Mouse (Mus musculus) gastrocnemius, adult 18-20 months (tissue): ENCODE data around the gene Nagk. TPM values are rescaled to one million over a fixed set of nuclear protein-coding genes. Genes with fewer than 3 reads are reported as not detected.
"Not testable (repeated sequence)": the region's sequence is repeated elsewhere in the genome, so short reads cannot be mapped to it uniquely, and the experiment has no call there.

Source experiments
- DNase-seq: peaks from one replicate; pipeline ENCODE4 v3.0.0; 2021; ENCODE audit warnings: low spot score
- long read RNA-seq, 2 experiments: library from polyadenylated mRNA; stranded (forward); transcript quantifications; one replicate each; pipeline ENCODE4 v2.0.0; 2021
- total RNA-seq, 2 experiments: library from RNA; stranded (reverse); gene quantifications; 2 replicates each; pipeline ENCODE4 v1.2.3; 2021

Gene Nagk
- total RNA-seq = 1 to 10 TPM; 4.5 to 8.6 TPM
- long read RNA-seq, experiment 1, transcript Nagk-201 (10 exons, 1,405 nt) = major isoform, 7 of 17 reads
- long read RNA-seq, experiment 1, partial matches to known transcripts = 1 of 17 reads
- long read RNA-seq, experiment 1, other reads (novel, unspliced or antisense) = 5 of 17 reads
- long read RNA-seq, experiment 2, transcript Nagk-201 (10 exons, 1,405 nt) = major isoform, 9 of 17 reads
- long read RNA-seq, experiment 2, partial matches to known transcripts = 3 of 17 reads
- long read RNA-seq, experiment 2, other reads (novel, unspliced or antisense) = 2 of 17 reads

DNA sequence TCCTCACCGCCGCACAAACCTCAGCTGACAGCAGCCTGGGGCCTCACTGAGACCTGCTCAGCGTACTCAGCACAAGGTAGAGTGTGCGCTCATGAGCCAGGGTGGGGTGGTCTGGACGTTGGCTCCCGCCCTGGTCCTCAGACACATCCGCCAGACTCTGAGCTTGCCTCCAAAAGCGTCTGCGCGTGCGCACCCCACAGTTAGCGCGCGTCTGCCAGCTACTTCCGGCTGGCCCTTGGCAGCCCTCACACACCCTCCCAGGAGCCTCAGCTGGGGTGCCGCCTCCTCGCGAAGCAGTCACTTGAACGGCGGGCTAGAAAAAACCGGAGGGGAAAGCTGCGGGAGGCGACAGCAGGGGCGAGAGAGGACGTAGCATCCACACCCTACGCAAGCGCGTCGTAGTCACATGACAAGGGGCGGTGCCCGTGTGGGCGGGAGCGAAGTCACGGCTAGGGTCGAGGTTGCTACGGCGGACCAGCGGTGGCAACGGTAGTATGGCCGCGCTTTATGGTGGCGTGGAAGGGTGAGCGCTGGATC is at the start of gene Nagk:
Nagk (plus strand) TSS at position 223 of the 537 bp plus-strand sequence.
- peak; percentile 91 for DNase-seq

DNA sequence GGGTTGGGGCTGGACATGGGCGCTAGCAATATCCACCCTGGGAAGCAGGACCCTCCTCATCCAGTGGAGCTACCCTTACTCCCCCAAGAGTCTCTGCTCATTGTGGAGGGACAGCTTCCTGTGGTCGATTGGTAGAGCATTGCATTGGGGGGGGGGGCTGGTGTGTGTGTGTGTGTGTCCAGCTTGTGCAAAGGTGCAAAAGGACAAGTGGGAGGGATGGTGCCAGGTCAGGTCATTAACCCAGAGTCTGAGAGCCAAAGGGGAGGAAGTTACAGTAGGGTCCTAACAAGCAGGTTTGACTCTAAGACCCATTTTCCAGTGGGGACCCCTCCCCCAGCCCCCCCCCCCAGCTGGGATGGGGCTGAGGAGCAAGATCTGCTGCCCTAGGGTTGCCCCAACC is 49.3 kb upstream of the Nagk start:
- DNase-seq = no peak

DNA sequence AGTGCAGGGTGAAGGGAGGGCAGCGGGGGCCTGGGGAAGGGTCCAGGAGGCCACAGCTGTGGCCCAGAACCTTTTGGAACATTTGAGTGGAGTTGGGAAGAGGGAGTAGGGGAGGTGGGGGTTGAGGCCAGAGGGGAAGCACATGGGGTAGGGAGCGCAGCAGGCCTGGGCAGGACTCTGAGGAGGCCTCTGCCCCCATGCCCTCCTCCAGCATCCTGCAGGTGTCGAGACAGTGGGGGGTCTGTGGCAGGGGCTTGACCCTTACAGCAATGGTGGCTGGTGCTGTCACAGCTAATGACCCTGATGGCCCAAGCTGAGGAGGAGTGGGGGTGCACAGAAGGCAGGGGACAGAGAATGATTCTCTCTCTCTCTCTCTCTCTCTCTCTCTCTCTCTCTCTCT is 45.5 kb upstream of the Nagk start:
- no peak for DNase-seq

- DNase-seq = peak; percentile 58
Measured at GRCm38 (mm10) chr6:83750171-83750684, 44.6 kb upstream of the Nagk start.

DNA sequence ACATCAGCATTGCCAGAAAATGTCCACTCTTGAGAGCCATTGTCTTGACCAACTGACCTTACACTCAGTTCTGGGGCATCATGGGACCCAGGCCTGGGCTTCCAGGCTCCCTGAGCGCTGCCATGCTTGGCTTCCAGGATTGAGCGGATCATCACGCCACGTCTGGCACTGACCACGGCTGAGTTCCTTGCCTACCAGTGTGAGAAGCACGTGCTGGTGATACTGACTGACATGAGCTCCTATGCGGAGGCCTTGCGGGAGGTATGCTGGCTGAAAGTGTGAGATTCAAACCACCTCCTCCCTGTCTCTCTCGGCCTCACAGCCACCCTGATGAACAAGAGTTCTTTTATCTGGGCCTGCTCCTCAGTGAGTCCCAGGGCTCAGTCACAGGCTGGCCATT is 38.7 kb upstream of the Nagk start:
- no peak for DNase-seq

GRCm38 (mm10) chr6:83762344-83762743 is 32.4 kb upstream of the Nagk start, which contains the start of gene Ankrd53:
Gene Ankrd53, plus strand, starts transcription at chr6:83762644.
- no peak for DNase-seq

DNA sequence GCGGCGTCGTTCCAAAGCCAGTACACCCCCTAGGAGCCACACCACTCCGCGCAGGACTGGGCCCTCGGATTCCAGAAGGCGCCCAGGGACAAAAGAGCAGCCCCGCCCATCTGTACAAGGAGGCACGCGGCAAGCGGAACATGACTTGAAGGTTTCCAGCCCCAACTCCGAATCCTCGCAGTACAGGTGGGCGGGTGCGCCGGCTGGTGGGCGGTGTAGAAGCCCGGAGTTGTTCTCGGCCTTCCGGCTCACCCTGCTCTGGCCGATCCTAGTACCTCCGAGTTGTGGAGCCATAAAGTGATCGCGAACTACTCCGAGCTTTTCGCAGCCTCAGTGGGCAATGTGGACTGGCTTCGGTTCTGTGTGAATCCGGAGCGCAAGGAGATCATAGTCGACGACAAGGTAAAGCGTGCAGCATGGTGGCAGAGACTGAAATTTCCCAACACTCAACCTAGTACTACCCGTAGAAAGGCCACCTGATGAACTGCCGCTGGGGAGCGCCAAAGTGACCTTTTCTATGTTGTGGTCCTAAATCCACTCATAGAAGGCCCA is 31.8 kb upstream of the Nagk start:
- no peak for DNase-seq

GRCm38 (mm10) chr6:83766982-83767381 is 27.8 kb upstream of the Nagk start:
- DNase-seq = no peak

- DNase-seq = peak; percentile 14
Measured at GRCm38 (mm10) chr6:83768485-83768884, 26.3 kb upstream of the Nagk start.

DNA sequence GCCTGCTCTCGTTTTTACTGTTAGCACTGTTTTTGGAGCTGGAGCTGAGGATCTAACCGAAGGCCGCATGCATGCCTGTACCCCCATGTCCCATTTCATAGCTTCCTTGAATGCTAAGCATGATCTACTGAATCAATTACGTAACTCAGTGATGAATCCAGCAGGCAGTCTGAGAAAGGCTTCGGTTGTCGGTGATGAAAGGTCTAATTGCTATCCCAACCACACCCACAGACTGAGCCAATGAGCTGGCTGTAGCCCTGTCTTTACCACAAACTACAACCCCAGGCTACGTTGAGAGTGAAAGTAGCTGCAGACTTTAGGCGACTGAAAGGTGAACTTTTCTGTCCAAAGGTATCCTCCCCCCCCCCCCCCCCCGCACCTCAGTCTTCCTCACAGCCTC is 20.7 kb upstream of the Nagk start:
- no peak for DNase-seq

DNA sequence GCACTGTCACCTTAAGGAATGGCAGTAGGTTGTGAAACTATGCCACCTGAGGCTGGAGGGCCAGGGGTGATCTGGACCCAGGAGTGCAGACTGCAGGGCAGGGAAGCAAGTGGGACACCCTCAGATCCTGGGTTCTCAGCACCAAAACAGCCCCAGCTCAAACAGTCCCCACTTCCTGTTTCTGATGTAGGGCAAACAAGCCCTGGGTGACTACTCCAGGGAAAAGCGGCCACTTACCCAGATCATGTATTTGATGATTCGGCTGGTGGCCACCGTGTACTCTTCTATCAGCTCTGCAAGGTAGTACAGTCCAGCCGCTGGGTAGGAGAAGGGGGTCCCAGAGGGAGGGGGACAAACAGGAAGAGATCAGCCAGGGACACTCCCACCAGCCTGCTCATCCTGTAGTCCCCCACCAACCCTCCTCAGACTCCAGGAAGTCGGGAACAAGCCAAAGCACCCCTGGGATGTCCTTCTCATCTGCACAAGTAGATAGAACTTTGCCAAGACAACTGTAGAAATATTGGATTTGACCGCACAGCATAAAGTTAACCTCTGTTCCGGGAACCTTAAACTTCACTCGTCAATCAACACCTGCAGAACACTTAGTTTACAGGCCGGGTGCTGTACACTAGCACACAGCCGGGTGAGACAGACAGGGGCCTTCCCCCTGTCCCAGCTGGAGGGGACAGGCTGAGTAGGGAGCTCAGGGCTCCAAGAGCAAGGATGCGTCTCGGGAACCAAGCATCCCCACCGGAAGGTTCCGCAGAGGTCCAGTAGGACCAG is 19.8 kb upstream of the Nagk start:
- DNase-seq = peak; percentile 19

DNA sequence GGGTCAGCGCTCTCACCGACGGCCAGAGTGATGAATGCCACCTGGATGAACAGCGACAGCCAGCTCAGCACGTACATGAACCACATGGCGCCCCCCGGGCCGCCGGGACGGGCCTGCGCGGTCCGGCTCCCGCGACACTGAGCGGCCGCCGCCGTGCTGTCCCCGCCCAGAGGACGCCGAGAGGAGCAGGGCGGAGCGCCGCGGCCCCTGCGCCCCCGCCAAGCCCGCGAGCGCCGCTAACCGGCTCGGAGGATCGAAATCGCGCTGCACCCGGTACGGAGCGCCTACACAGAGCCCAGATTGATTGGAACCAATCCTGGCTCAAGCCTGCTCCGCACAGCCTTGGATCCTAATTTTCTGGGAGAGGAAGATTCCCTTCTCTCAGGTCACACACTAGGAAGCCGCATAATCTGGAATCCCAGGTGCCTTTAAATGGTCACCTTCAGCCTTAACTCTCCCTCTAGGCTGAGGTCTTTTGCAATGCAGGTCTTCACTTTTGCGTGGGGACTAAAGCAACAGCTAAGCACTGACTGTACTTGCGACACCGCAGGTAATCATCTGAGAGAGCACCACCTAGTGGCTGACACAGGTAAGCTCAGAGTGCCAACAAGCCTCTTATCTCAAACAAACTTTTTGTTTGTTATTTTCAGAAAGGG is 19.0 kb upstream of the Nagk start, which contains the start of gene Tex261:
Tex261 (minus strand) TSS at position 176 of the 656 bp plus-strand sequence.
- peak; percentile 91 for DNase-seq

DNA sequence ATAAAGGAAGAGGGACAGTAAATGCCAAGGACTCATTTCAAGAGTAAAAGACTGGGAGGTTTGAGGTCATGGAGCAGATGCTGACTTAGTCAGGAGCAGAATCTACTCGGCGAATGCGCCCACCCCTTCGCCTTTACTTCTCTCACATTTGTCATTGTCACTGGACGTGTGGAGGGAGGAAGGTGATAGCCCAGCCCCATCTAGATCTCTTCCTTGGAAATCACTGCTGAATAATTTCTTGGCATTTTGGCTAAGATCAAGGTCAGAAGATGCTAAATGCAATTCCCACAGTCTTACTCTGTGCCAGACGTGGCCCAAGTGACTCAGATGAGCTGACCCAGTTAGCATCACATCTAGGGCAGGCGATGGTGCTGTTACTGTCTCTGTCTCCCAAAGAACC is 16.5 kb upstream of the Nagk start:
- DNase-seq = no peak

DNA sequence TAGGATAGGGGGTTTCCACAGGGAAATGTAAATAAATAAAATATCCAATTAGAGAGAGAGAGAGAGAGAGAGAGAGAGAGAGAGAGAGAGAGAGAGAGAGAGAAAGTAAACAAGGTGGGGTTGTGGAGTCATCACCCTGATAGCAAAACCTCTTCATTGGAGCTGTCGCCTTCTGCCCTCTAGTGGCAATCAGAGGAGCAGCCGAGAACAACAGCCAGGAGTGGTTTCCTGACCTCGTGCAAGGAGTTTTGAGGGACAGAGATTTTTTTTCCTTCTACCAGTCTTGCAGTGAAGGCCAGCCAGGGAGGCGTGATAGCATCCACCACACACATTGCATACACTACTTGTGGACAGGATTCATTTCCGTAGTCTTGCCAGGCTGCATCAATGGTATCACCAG is 15.8 kb upstream of the Nagk start:
- DNase-seq = peak; percentile 67

DNA sequence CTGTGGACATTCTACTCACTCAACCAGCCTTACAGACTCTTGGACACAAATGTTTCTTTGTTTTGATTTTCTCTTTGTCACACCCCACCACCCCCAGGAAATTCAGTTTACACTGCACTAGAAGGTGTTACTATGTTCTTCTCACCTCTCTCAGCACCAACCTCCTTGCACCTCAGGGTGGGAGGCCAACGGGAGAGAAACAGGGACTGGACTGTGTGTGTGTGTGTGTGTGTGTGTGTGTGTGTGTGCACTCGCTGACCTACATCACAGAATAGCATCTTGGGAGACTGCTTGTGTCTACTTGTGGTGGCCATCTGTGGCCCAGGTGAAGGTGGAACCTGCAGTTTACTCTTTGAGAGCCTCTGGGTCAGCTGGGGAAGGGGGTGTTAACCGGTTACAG is 8.4 kb upstream of the Nagk start:
- no peak for DNase-seq

- no peak for DNase-seq
Measured at GRCm38 (mm10) chr6:83788554-83788953, 6.2 kb upstream of the Nagk start.

- DNase-seq = not testable (repeated sequence)
Measured at GRCm38 (mm10) chr6:83790533-83790932, 4.2 kb upstream of the Nagk start.

DNA sequence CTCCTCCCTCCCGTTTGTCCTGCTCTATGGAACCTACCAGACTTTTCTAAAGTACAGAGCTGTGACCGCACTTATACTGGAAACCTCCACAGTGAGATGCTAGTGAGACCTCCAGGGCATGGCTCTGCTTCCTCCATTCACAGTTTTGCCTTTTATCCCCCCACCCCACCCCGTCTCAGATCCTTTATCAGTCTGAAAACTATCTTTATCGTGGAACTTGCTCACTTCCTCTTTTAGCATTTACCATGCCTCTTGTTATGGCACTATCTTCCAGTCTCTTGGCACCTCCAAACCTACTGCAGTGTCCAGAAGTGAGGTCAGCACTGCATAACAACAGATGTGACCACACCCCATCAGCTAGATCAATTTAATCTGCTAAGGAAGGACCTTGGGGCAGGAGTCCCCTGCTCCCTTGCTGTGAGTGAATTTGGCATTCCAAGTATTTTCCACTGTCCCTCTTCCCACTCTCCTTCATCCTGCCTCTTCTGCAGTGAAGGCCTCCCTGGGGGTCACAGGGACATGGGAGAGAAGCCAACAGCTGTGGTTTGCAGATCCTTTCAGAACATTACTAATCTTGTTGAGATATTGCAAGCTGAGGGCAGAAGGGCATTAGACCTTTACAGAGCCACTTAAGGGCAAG is 3.4 kb upstream of the Nagk start:
- no peak for DNase-seq

DNA sequence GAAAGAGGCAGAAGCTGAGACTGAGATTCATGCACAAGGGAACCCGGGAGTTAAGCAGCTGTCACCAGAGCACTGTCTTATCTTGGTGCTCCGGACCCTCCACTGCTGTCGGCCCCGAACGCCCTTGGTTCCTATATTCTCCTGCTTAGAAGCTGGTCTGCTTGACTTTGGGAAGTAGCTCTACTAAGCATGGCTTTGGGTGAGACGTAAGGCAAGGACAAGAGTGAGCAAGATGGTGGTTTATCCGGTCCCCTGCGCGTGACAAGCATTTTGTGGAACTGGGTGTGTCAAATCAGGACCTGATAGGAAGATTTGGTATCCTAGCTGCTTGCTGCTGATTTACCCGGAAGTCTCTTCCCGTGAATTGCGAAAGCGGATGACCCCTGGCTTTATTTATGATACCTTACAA is 714 bp downstream of the Nagk start:
- DNase-seq = peak; percentile 15

DNA sequence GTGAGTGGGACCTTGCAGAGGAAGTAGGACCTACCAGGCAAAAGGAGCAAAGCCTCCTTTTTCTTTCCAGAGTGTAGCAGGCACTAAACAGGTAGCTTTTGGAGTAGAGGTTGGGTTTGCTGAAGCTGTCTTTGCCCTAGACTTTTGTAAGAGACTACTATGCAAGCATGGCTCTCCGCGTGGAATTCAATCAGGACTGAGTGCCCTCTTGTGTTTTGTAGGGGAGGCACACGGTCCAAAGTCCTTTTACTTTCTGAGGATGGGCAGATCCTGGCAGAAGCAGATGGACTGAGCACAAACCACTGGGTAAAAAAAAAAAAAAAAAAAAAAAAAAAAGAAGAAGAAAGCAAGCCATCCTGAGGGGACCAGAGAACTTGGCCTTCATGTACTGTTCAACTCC is 1.9 kb downstream of the Nagk start:
- no peak for DNase-seq

GRCm38 (mm10) chr6:83802033-83802432 is 7.3 kb downstream of the Nagk start:
- DNase-seq = no peak
